Mouse (Mus musculus): ENCODE measurements around the gene Otud7a.

GRCm38 (mm10) chr7:63644002-63644401 lies 199.5 kb downstream of the Otud7a start:
- TF ChIP-seq CTCF (IDR thresholded peaks at IDR 0.05; ENCODE audit: low read depth) (no peak), EP300 (IDR thresholded peaks at IDR 0.05; ENCODE audit: low read depth) (no peak)

Data from liver, postnatal 0 days (tissue).